Mouse (Mus musculus): ENCODE measurements around the gene Zmynd10.

DNA sequence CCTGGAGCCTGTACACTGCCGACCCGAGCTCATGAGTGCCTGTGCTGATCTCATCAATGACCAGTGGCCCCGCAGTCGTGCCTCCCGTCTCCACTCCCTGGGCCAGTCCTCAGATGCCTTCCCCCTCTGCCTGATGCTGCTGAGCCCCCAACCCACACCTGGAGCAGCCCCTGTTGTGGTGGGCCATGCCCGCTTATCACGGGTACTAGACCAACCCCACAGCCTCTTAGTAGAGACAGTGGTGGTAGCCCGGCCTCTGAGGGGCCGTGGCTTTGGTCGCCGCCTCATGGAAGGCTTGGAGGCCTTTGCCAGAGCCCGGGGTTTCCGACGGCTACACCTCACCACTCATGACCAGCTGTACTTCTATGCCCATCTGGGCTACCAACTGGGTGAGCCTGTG is 36.1 kb downstream of the Zmynd10 start:
- TF ChIP-seq POLR2A (IDR thresholded peaks at IDR 0.05; ENCODE audit: borderline replicate concordance, extremely low read depth, low read depth, low read length) (no peak), CTCF (IDR thresholded peaks at IDR 0.05; ENCODE audit: insufficient read depth, low read length) (no peak)
